Mouse (Mus musculus): ENCODE data around the gene R3hdm1. TPM values are rescaled to one million over a fixed set of nuclear protein-coding genes. Genes with fewer than 3 reads are reported as not detected.
"Not testable (repeated sequence)": the region's sequence is repeated elsewhere in the genome, so short reads cannot be mapped to it uniquely, and the experiment has no call there.

R3hdm1 gene
- polyA plus RNA-seq, 1 experiment, result 28.5 TPM

DNA sequence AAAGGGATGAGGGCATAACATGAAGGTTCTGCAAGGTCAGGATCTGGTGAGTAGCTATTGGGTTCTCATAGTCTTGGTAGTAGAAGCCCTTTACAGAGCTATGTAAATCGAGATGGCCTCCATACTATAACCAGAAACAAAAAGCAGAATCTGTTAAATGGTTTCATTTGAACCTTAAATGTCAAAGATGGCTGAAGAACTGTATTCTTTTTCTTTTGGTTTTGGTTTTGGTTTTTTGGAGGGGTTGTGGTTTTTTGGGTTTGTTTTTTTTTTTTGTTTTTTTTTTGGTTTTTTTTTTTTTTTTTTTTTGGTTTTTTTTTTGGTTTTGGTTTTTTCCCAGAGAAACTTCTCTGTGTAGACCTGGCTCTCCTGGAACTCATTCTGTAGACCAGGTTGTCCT lies 94.3 kb downstream of the R3hdm1 start:
- Histone ChIP-seq H3K4me1 (peaks cover 4% of the 10 kb centered on the region; the same call in 1 of the 2 replicates), H3K36me3 (replicated peaks; ENCODE audit: low read length) (peaks cover 99% of the 10 kb centered on the region), H3K9me3 (no peaks in the 10 kb centered on the region), H3K4me3 (replicated peaks) (no peak overlapping the region), H3K27me3 (replicated peaks) (no peaks in the 10 kb centered on the region)
- TF ChIP-seq FLI1 (IDR thresholded peaks at IDR 0.05; ENCODE audit: low read length), result no peak
- no peak for TF ChIP-seq GATA1 (IDR thresholded peaks at IDR 0.05; ENCODE audit: borderline replicate concordance, low read length)

DNA sequence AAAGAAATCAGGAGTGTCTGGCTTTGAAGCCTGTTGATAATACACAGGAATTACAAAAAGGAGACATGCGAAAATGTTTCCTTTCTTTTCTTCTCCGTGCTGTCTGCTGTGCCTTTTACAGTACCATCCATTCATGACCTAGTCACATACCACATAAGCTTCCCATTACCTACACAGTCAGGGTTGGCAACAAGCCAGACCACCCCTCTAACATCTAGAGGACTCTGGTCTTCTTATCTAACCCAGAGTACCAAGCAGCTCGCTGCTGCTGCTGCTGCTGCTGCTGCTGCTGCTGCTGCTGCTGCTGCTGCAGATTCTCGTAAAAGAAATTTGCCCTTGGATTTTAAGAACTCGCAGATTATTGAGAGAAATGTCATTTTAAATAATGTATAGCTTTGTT lies 110.2 kb downstream of the R3hdm1 start:
- Histone ChIP-seq H3K9me3 (no peaks in the 10 kb centered on the region), H3K36me3 (replicated peaks; ENCODE audit: low read length) (peaks cover 92% of the 10 kb centered on the region), H3K27me3 (replicated peaks) (no peaks in the 10 kb centered on the region), H3K4me1 (no peaks in the 10 kb centered on the region; the same call in 1 of the 2 replicates), H3K4me3 (replicated peaks) (no peak overlapping the region)
- TF ChIP-seq GATA1 (IDR thresholded peaks at IDR 0.05; ENCODE audit: borderline replicate concordance, low read length) (no peak), FLI1 (IDR thresholded peaks at IDR 0.05; ENCODE audit: low read length) (no peak)

DNA sequence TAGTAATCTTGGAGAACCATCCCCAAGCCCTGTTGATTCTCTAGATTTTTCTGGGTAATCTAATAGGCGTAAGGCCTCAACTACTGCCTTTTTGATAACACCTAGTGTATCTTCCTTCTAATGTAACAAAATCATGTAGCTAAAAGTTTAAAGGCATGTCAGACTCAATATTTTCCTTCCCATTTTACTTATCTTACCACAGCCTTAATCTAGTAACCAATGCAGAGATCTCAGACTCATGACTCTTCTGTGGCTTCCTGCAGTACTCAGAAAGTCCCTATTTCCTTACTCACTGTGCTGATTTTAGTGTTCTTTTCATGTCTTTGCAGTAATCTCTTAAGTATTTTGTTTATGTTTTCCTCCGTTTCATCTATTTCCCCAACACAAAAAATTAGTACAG lies 118.8 kb downstream of the R3hdm1 start:
- peaks cover 91% of the 10 kb centered on the region for H3K36me3 ChIP-seq (replicated peaks; ENCODE audit: low read length)
- peaks cover 7% of the 10 kb centered on the region for H3K4me1 ChIP-seq
- no peak overlapping the region for H3K4me3 ChIP-seq (replicated peaks)
- TF ChIP-seq FLI1 (IDR thresholded peaks at IDR 0.05; ENCODE audit: low read length) (no peak), GATA1 (IDR thresholded peaks at IDR 0.05; ENCODE audit: borderline replicate concordance, low read length) (no peak)
- H3K27me3 ChIP-seq (replicated peaks), result no peaks in the 10 kb centered on the region
- H3K9me3 ChIP-seq, result no peaks in the 10 kb centered on the region

DNA sequence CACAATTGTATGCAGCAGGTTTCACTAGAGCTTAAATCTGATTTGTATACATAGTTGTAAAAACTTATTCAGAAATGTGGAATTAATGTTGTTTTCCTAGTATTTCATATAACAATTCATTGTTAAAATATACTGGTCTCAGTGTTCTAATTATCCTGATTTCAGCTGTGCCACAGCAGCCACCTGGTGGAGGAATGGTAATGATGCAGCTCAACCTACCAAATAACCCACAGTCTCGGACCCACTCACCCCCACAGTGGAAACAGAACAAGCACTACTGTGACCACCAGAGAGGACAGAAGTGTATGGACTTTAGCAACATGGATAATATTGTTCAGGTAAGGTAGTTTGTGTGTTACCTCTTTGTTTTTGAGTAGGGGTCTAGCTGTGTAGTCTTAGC lies 120.2 kb downstream of the R3hdm1 start:
- H3K4me1 ChIP-seq, result peaks cover 7% of the 10 kb centered on the region
- no peaks in the 10 kb centered on the region for H3K27me3 ChIP-seq (replicated peaks)
- H3K4me3 ChIP-seq (replicated peaks), result no peak overlapping the region
- no peaks in the 10 kb centered on the region for H3K9me3 ChIP-seq
- peaks cover 95% of the 10 kb centered on the region for H3K36me3 ChIP-seq (replicated peaks; ENCODE audit: low read length)
- TF ChIP-seq GATA1 (IDR thresholded peaks at IDR 0.05; ENCODE audit: borderline replicate concordance, low read length) (no peak), FLI1 (IDR thresholded peaks at IDR 0.05; ENCODE audit: low read length) (no peak)

DNA sequence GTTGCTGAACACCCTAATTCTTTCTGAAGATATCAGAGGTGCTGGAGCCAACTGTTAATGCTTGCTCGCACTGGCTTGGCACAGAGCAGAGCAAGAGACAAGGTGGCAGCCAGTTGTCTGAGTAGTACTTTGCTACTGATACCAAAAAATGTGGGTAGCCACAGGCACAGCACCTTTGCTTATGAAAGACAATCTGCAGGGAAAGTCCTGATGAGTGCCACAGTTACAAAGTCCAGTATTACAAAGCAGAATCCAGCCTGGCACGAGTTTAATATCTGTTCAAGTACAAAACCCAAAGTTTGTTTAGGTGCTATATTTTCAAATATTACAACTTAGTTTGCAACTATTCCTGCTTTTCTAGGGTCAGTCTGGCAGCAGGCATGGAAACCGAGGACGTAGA lies 132.1 kb downstream of the R3hdm1 start:
- Histone ChIP-seq H3K36me3 (replicated peaks; ENCODE audit: low read length) (peaks cover 99% of the 10 kb centered on the region), H3K4me1 (no peaks in the 10 kb centered on the region), H3K27me3 (replicated peaks) (no peaks in the 10 kb centered on the region), H3K9me3 (no peaks in the 10 kb centered on the region), H3K4me3 (replicated peaks) (no peak overlapping the region)
- TF ChIP-seq FLI1 (IDR thresholded peaks at IDR 0.05; ENCODE audit: low read length) (no peak), GATA1 (IDR thresholded peaks at IDR 0.05; ENCODE audit: borderline replicate concordance, low read length) (no peak)

DNA sequence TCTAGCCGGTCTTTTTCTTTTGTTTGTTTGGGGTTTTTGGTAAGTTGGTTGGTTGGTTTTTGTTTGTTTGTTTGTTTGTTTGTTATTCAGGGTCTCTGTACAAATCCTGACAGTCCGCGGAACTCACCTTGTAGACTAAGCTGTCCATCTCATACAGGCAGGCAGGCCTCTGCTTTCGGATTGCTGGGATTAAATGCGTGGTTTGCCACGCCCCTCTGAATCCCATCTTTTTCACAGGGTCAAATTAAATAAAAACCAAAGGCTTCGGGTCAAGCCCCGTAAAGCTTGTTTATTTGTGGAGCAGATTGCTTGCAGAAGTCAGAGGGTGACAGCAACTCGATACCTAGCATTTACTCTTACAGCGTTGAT lies 140.5 kb downstream of the R3hdm1 start, which contains the start of gene Ubxn4:
Gene Ubxn4, plus strand, starts transcription at position 338 of the 369 bp plus-strand sequence.
- peaks cover 25% of the 10 kb centered on the region for H3K36me3 ChIP-seq (replicated peaks; ENCODE audit: low read length)
- H3K4me3 ChIP-seq (replicated peaks), result peak within 1 kb of the TSS; percentile 99
- no peaks in the 10 kb centered on the region for H3K27me3 ChIP-seq (replicated peaks)
- H3K4me1 ChIP-seq, result peaks cover 23% of the 10 kb centered on the region
- TF ChIP-seq GATA1 (IDR thresholded peaks at IDR 0.05; ENCODE audit: borderline replicate concordance, low read length) (no peak), FLI1 (IDR thresholded peaks at IDR 0.05; ENCODE audit: low read length) (no peak)
- H3K9me3 ChIP-seq, result no peaks in the 10 kb centered on the region

DNA sequence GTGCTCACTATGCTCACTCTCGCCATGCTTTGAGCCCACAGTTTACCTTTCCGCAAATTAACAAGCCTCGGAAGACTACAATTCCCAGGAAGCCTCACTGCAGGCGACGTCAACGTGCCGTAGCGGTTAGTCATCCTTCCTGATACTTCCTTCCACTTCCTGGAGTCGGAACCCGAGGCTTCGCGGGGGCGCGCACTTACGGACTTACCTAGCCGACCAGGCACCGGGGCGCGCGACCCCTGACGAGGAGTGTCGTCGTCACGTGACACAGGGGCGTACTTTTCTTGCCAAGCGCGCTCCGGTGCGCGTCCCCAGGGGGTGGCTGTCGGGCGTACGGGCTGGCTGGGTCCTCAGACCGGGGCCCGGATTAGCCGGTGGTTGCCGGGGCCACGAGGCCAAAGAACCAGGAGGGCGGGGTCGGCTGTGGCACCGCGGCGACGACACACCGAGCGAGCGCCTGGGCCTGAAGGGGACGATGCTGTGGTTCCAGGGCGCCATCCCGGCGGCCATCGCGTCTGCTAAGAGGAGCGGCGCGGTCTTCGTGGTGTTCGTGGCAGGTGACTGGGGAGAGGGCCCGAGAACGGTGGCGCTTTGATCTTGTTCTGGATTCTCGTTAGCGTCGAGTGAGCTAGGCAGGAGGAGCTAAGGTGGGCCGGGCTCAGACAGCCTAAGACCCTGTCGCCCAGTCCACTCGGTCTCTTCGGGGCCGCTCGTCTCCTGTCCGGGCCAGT lies 141.1 kb downstream of the R3hdm1 start:
- TF ChIP-seq FLI1 (IDR thresholded peaks at IDR 0.05; ENCODE audit: low read length) (no peak), GATA1 (IDR thresholded peaks at IDR 0.05; ENCODE audit: borderline replicate concordance, low read length) (no peak)
- H3K4me3 ChIP-seq (replicated peaks), result peak overlapping the region; percentile 99
- peaks cover 24% of the 10 kb centered on the region for H3K4me1 ChIP-seq
- peaks cover 21% of the 10 kb centered on the region for H3K36me3 ChIP-seq (replicated peaks; ENCODE audit: low read length)
- H3K27me3 ChIP-seq (replicated peaks), result no peaks in the 10 kb centered on the region
- no peaks in the 10 kb centered on the region for H3K9me3 ChIP-seq

DNA sequence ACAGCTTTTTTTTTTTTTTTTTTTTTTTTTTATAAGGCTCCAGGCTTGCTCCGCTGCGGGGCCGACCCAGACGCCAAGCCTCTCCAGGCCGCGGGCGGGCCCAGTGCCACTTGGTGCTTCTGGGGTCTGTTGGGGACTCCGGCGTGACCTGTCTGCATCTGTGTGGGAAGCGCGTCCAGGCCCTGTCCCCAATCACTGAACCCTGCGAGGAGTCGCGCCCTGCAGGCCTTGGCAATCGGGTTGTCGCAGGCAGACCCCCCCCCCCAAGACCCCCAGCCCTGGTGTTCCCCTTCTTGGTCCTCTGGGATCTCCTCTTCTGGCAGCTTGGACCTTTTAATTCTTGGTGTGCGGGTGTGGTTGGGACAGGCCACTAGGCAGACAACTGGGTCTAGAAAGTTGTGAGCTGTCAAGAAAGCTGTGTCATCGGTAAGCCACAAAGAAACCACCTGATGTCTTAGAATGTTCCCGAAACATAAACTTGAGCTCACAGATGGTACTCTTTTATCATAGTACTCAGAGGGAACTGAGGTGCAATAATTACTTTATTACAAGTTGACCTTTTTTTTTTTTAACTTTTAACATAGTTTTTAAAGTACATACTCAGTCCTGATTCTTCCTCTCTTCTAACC lies 141.7 kb downstream of the R3hdm1 start:
- peaks cover 20% of the 10 kb centered on the region for H3K36me3 ChIP-seq (replicated peaks; ENCODE audit: low read length)
- peak overlapping the region; percentile 99 for H3K4me3 ChIP-seq (replicated peaks)
- no peaks in the 10 kb centered on the region for H3K9me3 ChIP-seq
- no peaks in the 10 kb centered on the region for H3K27me3 ChIP-seq (replicated peaks)
- TF ChIP-seq GATA1 (IDR thresholded peaks at IDR 0.05; ENCODE audit: borderline replicate concordance, low read length) (no peak), FLI1 (IDR thresholded peaks at IDR 0.05; ENCODE audit: low read length) (no peak)
- H3K4me1 ChIP-seq, result peaks cover 31% of the 10 kb centered on the region

DNA sequence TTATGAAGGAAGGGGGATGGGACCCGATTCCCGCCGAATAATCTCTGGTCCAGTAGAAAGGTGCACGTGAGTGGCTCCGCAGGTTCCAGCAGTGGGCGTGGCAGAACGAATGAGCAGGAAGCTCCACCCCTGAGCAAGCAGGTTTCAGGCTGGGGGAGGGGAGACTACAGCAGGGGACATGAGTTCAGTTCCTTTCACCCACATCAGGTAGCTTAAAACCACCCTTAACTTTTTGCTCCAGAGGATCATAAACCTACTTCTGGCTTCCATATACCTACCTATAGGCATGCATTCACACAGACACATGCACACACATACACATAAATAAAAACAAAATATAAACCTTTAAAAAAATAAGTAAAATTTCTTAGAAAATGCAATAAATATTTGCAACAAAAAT lies 164.0 kb downstream of the R3hdm1 start:
- not testable (repeated sequence) for H3K9me3 ChIP-seq; H3K4me1 ChIP-seq; H3K27me3 ChIP-seq (replicated peaks); H3K4me3 ChIP-seq (replicated peaks)
- peaks cover 91% of the 10 kb centered on the region for H3K36me3 ChIP-seq (replicated peaks; ENCODE audit: low read length)

DNA sequence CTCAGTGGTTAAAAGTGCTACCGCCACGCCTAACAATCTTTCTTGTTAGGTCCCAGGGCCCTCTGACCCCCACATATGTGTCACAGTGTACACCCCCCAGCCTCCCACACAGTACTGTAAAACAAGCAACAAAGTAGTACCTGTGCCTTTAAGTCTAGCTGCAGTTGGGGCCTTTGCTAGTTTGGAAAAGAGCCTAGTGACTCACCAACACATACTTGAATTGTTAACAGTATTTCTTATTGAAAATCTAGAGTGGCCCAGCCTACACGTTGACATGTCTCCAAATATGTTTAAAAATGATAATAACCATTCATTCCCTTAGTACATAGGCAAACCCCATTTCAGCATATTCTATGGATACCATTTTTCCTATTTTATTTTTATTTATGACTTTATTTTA lies 167.6 kb downstream of the R3hdm1 start:
- peaks cover 96% of the 10 kb centered on the region for H3K36me3 ChIP-seq (replicated peaks; ENCODE audit: low read length)
- no peaks in the 10 kb centered on the region for H3K9me3 ChIP-seq
- TF ChIP-seq FLI1 (IDR thresholded peaks at IDR 0.05; ENCODE audit: low read length) (no peak), GATA1 (IDR thresholded peaks at IDR 0.05; ENCODE audit: borderline replicate concordance, low read length) (no peak)
- peaks cover under 1% of the 10 kb centered on the region; the same call in 1 of the 2 replicates for H3K4me1 ChIP-seq
- no peak overlapping the region for H3K4me3 ChIP-seq (replicated peaks)
- no peaks in the 10 kb centered on the region for H3K27me3 ChIP-seq (replicated peaks)

Data from megakaryocyte, embryonic 14.5 days (primary cell).